Mouse (Mus musculus) embryonic fibroblast, embryonic 13.5 days (primary cell): ENCODE results near the gene Hsd3b4.
"Not testable (repeated sequence)": the region's sequence is repeated elsewhere in the genome, so short reads cannot be mapped to it uniquely, and the experiment has no call there.

ENCODE experiments used
- CTCF ChIP-seq: IDR thresholded peaks from 2 replicates; pipeline ENCODE4 v1.5.1; 2011; ENCODE audit warnings: mild to moderate bottlenecking, control low read depth, low read length, moderate library complexity, borderline replicate concordance; ENCODE audit not compliant: insufficient read depth
- POLR2A ChIP-seq: IDR thresholded peaks from 2 replicates; pipeline ENCODE4 v1.6.1; 2011; ENCODE audit warnings: low read depth, mild to moderate bottlenecking, control low read depth, low read length, moderate library complexity

GRCm38 (mm10) chr3:98524978-98525377, 14.7 kb upstream of the Hsd3b4 start:
- not testable (repeated sequence) for TF ChIP-seq CTCF, POLR2A
